Mouse (Mus musculus) neural tube, embryonic 10.5 days (tissue): ENCODE results near the gene 1700020L24Rik.

ENCODE experiments used
- DNase-seq: peaks from one replicate; pipeline ENCODE4 v3.0.0-alpha.2; 2017; ENCODE audit warnings: low spot score; ENCODE audit errors: extremely low spot score

1700020L24Rik gene

GRCm38 (mm10) chr11:83437377-83437776 lies at the start of gene 1700020L24Rik:
Gene 1700020L24Rik (plus strand): TSS chr11:83437677.
- no peak for DNase-seq

GRCm38 (mm10) chr11:83393062-83393461 lies 44.4 kb upstream of the 1700020L24Rik start:
- no peak for DNase-seq

GRCm38 (mm10) chr11:83394802-83395439 lies 42.6 kb upstream of the 1700020L24Rik start:
- DNase-seq, result no peak

GRCm38 (mm10) chr11:83397626-83398025 lies 39.9 kb upstream of the 1700020L24Rik start:
- no peak for DNase-seq

GRCm38 (mm10) chr11:83398724-83399123 lies 38.8 kb upstream of the 1700020L24Rik start:
- no peak for DNase-seq

DNA sequence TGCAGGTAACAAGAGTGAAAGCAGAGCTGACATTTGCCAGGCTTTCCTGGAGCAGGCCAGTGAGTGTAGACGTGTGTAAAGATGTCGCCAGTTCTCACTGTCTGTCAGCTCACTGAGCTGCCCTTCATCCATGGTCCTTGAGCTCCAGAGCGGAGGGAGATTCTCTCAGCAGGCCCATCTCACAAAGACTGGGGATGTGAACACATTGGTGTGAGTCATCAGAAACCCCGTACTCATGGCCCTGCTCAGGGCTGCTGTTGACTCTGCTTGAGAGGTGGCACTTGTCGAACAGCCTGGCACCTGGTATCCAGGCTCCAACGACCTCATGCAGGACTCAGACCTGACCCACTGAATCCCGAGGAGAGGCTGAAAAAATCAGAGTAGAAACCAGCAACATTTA lies 33.7 kb upstream of the 1700020L24Rik start:
- no peak for DNase-seq

- no peak for DNase-seq
Observed at GRCm38 (mm10) chr11:83406391-83406790, 31.1 kb upstream of the 1700020L24Rik start.

DNA sequence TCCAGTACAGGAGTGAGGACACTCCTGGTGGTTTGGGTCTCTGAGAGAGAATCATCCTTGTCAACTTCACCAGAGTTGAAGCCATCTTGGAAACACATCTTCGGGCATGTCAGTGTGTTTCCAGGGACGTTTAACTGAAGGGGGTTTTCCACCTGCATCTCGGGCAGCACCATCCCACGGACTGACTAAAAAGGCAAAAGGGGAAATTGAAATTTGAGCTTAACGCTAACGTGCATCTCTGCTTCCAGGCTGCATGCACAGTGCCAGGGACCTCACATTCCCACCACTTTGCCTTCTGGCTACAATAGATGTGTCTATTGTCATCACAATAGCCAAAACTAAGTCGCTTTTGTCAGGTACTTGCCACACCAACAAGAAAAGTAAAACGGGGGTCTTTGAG lies 29.2 kb upstream of the 1700020L24Rik start:
- no peak for DNase-seq

DNA sequence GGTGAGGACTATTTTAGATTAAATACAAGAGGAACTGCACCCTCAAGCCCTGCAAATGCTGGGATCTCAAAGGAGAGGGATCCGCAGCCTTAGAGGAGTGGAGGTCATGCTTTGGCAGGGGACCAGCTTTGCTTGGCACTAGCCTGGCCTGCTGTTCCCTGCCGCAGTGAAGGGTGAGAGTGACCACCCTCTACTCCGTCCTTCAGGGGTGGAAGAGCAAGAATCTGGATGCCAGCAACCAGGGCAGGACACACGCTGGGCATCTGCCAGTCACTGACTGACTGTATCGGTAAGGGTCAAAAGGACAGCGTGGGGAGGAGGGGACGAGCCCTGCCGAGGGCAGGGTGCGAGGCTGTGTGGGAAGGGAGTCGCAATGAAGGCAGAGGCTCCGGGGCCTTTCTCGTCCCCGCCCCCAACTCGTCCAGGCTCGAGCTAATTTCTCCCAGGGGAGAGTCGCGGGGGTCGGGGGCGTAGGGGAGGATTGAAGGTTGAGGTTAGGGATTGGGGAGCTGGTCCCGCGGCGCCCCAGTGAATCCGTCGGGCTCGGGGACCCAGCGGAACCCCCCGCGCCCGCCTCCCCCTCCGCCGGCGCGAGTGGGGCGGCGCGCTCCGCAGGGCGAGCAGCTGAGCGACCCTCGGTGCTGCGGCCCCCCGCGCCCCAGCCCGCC lies 28.3 kb upstream of the 1700020L24Rik start, which contains the start of gene Rasl10b:
TSS of gene Rasl10b (plus strand) at position 51 of the 668 bp plus-strand sequence.
- peak; percentile 59 for DNase-seq

GRCm38 (mm10) chr11:83409792-83410291 lies 27.6 kb upstream of the 1700020L24Rik start:
- peak; percentile 52 for DNase-seq

DNA sequence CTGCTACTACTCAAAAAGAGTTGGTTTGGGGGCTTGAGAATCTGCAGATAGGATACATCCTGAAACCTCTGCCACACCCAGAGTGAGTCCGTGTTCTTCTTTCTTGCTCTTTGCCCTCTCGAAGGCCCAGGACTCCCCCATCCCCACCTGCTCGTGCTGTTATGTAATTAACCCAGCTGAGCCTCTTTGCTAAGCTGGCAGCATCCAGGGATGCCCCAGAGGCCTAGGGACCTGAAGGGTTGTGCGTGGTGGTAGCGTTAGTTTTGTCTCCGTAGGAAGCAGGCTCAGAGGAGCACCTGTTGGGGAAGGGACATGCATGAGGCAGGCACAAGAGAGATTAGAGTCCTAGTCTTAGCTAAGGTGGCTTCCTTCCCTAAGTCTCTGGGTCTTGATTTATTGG lies 27.0 kb upstream of the 1700020L24Rik start:
- DNase-seq, result no peak

DNA sequence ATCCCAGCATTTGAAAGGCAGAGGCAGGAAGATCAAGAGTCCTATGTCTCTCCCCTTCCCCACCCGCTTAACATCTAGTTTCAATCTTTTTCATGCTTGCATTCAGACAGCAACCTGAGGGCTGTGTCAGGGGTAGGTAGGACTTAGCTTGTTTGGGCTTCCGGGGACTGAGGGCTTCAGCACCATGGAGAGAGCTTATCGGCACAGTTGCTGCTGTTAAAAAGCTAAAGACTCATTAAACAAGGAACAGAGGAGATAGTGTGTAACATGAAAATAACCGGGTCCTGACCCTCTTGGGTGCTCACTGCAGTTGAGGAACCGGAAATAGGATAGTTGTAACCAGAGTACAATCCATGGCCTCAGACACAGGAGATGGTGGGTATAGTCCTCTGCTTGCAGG lies 20.4 kb upstream of the 1700020L24Rik start:
- DNase-seq, result peak; percentile 51

DNA sequence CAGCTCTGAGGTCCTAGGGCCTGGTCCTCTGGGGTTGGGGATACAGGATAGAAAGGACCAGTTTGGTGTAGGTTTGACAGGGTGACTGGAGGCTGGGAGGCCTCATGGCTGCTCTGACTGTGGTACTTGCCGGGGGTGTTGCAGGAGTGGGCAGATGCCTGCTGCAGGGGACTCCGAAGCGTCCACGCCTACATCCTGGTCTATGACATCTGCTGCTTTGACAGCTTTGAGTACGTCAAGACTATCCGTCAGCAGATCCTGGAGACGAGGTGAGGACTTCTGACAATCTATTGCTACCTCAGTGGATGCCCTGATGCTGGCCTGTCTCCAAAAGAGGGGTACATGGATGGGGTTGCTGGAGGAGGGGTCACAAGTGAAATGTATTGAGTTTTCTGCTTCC lies 19.8 kb upstream of the 1700020L24Rik start:
- no peak for DNase-seq

DNA sequence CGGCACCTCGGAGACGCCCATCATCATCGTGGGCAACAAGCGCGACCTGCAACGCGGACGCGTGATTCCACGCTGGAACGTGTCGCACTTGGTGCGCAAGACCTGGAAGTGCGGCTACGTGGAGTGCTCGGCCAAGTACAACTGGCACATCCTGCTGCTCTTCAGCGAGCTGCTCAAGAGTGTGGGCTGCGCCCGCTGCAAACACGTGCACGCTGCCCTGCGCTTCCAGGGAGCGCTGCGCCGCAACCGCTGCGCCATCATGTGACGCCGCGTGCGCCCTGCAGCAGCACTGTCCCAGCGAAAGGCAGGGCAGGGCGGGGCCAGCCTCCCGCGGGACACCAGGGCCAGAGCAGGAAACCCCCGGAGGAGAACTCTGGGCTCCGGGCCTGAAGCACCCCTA lies 18.9 kb upstream of the 1700020L24Rik start:
- no peak for DNase-seq

- DNase-seq, result no peak
Observed at GRCm38 (mm10) chr11:83420338-83420737, 17.1 kb upstream of the 1700020L24Rik start.

DNA sequence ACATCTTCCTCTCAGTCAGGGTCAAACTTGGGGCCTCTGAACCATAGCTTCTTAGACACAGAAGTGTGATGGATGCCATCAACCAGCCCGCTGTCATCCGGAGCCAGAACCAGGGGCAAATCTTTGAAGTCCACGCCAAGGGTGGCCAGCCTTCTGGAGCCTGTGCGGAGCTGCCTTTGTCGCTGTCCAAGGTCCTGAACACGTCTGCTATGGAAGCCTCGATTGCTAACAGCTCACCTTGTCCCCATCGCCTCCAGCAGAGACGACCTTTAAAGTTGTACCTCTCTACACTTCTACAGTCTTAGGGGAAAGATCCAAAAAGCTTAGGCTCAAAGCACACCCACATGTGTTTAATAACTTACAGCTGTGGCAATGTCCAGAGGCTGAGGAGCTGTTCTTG lies 16.2 kb upstream of the 1700020L24Rik start:
- peak; percentile 82 for DNase-seq

DNA sequence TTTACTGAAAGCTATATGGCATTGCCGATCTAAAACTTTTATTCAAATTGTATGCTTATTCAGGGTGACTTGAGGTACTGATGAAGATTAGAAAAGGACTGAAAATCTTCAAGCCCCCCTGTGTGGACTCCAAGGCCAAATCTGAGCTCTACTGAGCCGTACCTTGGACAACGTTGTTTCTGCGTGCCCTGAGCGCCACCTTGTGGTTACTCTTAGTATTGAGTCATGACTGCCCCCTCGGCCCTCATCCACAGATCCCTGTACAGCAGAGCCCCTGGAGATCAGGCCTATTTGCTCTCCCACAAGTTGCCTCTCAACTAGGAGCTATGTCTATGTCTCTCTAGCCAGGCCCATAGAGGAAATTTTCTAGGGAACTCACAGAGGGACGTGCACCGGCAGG lies 12.8 kb upstream of the 1700020L24Rik start:
- DNase-seq, result peak; percentile 84

DNA sequence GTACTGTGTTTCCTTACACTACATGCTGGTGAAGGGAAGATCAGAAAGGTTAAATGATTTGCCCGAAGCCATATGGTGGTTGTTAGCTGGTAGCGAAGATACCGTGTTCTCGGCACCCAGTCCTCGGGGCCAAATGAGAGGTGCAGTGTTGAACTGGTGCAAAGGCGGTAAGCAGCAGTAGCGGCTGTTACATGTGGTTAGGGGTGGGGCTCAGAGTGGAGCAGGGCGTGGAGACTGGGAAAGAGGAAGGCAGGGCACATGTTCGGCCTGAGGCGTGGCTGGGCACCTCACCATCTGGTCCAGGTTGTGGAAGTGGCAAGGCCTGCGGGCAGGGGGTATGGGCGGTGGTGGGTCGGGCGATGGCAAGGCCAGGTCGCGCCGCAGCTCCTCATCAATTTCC lies 10.5 kb upstream of the 1700020L24Rik start:
- no peak for DNase-seq

DNA sequence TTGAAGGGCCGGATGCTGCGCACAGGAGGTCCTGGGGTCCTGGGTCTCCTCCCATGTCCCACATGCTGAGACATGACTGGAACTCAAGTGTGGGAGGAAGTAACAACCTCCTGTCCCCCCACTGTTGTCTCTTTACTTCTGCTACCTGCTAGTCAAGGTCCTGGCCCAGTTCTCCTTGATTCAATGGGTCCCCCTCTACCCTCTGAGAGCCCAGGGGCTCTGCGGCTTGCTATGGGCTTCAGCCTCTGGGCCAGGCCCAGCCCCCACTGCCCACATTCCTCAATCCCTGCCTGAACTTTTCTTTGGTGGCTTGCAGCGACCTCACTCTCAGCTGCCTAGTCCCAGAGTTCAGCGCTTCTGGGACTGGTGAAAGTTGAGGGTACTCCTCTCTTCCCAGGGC lies 8.1 kb upstream of the 1700020L24Rik start, which contains the start of gene Gas2l2:
TSS of gene Gas2l2 (minus strand) at position 101 of the 400 bp plus-strand sequence.
- no peak for DNase-seq

DNA sequence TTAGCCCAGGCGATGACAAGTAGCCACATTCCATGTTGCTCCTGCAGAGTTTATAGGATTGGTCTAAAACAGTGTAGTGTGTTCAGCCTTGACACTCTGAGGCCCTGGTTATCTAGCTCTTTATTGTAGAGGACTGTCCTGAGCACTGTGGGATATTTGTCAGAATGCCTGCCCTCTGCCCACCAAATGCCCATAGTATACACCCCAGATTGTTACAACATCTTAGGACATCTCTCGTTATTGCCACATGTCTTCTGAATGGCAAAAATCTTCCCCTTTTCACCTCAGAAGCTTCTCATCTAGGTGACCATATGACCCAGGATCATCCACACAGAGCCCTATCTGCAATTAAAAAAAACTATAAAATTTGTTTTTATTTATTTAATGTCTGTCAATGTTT lies 4.9 kb upstream of the 1700020L24Rik start:
- DNase-seq, result no peak

GRCm38 (mm10) chr11:83439426-83440060 lies 2.1 kb downstream of the 1700020L24Rik start:
- no peak for DNase-seq
